ENCODE assay signal across 13 mouse cellular contexts in genomic region chr5:105623074-105623713, GRCm38 (mm10).
DNase-seq lines count a peak whose midpoint lies in the region; ATAC-seq and TF ChIP-seq lines count a peak whose summit lies in the region.
"Had no signal": no experiment of that assay in that cellular context is flagged by ENCODE, and none has a peak within 500 bp of the region (broad histone marks: within the 10 kb centered on the region; RNA-seq: fewer than 3 reads in every experiment).

No protein-coding gene starts in this region.

- DNase-seq in kidney, adult 2 months, result no peak
- DNase-seq in kidney, postnatal 10 days, result no peak
- peak; percentile 33 for DNase-seq in lung, postnatal 0 days (ENCODE audit: low spot score)
- no peak for DNase-seq in lung, postnatal 10 days
- no peak for DNase-seq in Muller cell, postnatal 12 days (ENCODE audit: inconsistent ontology term)
- DNase-seq: cerebellum, adult 11-12 months; gastrocnemius, postnatal 25 days; right cerebral cortex, postnatal 25 days had no signal

- no peak for TF ChIP-seq POLR2A in kidney, adult 2 months (IDR thresholded peaks at IDR 0.05; ENCODE audit: low read depth, low read length)

- peak; percentile 36; the same call in 1 of the 2 replicates for ATAC-seq in lung, postnatal 0 days
- ATAC-seq in liver, embryonic 16.5 days (ENCODE audit: low read depth), result peak; percentile 50; the same call in 1 of the 2 replicates
- no peak for ATAC-seq in stomach, embryonic 16.5 days (ENCODE audit: insufficient read depth, low FRiP score)
- ATAC-seq: forebrain, embryonic 14.5 days had no signal

- no peaks in the 10 kb centered on the region for H3K27me3 ChIP-seq in kidney, adult 2 months (replicated peaks; ENCODE audit: control insufficient read depth, insufficient read depth, low read length)
- no peaks in the 10 kb centered on the region for H3K27me3 ChIP-seq in lung, postnatal 0 days (replicated peaks; ENCODE audit: insufficient read depth, low read length)
- H3K27me3 ChIP-seq in liver, embryonic 16.5 days (ENCODE audit: control insufficient read depth, insufficient read depth, low read depth, low read length), result no peaks in the 10 kb centered on the region
- H3K27me3 ChIP-seq in stomach, embryonic 16.5 days (ENCODE audit: control insufficient read depth, insufficient read depth, low read length), result no peaks in the 10 kb centered on the region
- H3K27me3 ChIP-seq: hindbrain, embryonic 13.5 days had no signal

- H3K27ac ChIP-seq in kidney, adult 2 months (ENCODE audit: insufficient read depth, low read depth, low read length), result peak overlapping the region; percentile 60
- peak overlapping the region; percentile 68 for H3K27ac ChIP-seq in lung, postnatal 0 days (ENCODE audit: low read length)
- no peak overlapping the region; the same call in 1 of the 2 replicates for H3K27ac ChIP-seq in liver, embryonic 16.5 days (ENCODE audit: low read length)
- peak overlapping the region; percentile 34; the same call in 1 of the 2 replicates for H3K27ac ChIP-seq in stomach, embryonic 16.5 days (ENCODE audit: low read length)
- H3K27ac ChIP-seq: hindbrain, embryonic 13.5 days; liver, embryonic 14.5 days had no signal

- no peaks in the 10 kb centered on the region for H3K9me3 ChIP-seq in lung, postnatal 0 days (ENCODE audit: low read length)
- no peaks in the 10 kb centered on the region for H3K9me3 ChIP-seq in liver, embryonic 16.5 days (replicated peaks; ENCODE audit: control insufficient read depth, low read length)
- no peaks in the 10 kb centered on the region for H3K9me3 ChIP-seq in stomach, embryonic 16.5 days (replicated peaks; ENCODE audit: control insufficient read depth, low read length)
- H3K9me3 ChIP-seq: hindbrain, embryonic 13.5 days had no signal

- TF ChIP-seq CTCF in kidney, adult 2 months (conservative IDR thresholded peaks at IDR 0.05; ENCODE audit: insufficient read depth, insufficient read length, low read depth, low read length), result no peak
- no peak for TF ChIP-seq CTCF in lung, postnatal 0 days (IDR thresholded peaks at IDR 0.05)

- no peak overlapping the region for H3K4me3 ChIP-seq in kidney, adult 2 months (ENCODE audit: insufficient read depth, low read depth, low read length)
- H3K4me3 ChIP-seq in lung, postnatal 0 days (ENCODE audit: low read depth, low read length), result no peak overlapping the region
- H3K4me3 ChIP-seq in liver, embryonic 16.5 days (ENCODE audit: low read depth, low read length), result no peak overlapping the region
- no peak overlapping the region for H3K4me3 ChIP-seq in stomach, embryonic 16.5 days (replicated peaks; ENCODE audit: low read length)
- H3K4me3 ChIP-seq: hindbrain, embryonic 13.5 days had no signal

- H3K4me1 ChIP-seq in kidney, adult 2 months (ENCODE audit: control insufficient read depth, insufficient read depth, low read length), result no peaks in the 10 kb centered on the region
- peaks cover 4% of the 10 kb centered on the region; the same call in 1 of the 2 replicates for H3K4me1 ChIP-seq in lung, postnatal 0 days (ENCODE audit: insufficient read depth, low read depth, low read length)
- H3K4me1 ChIP-seq in liver, embryonic 16.5 days (ENCODE audit: control insufficient read depth, low read depth, low read length), result no peaks in the 10 kb centered on the region
- H3K4me1 ChIP-seq in stomach, embryonic 16.5 days (ENCODE audit: control insufficient read depth, insufficient read depth, low read length), result 0 out of 2 replicates have a peak, but pooled peaks cover 4% of the 10 kb centered on the region

- H3K36me3 ChIP-seq in kidney, adult 2 months (ENCODE audit: control insufficient read depth, insufficient read depth, low read length), result no peaks in the 10 kb centered on the region
- no peaks in the 10 kb centered on the region for H3K36me3 ChIP-seq in lung, postnatal 0 days (ENCODE audit: insufficient read depth, low read length)
- H3K36me3 ChIP-seq in liver, embryonic 16.5 days (ENCODE audit: control insufficient read depth, insufficient read depth), result no peaks in the 10 kb centered on the region
- H3K36me3 ChIP-seq in stomach, embryonic 16.5 days (ENCODE audit: control insufficient read depth, insufficient read depth, low read length), result no peaks in the 10 kb centered on the region
- H3K36me3 ChIP-seq: hindbrain, embryonic 13.5 days had no signal

- no peak overlapping the region for H3K4me2 ChIP-seq in lung, postnatal 0 days (replicated peaks; ENCODE audit: low read depth, low read length)
- H3K4me2 ChIP-seq in liver, embryonic 16.5 days (ENCODE audit: low read depth, low read length), result no peak overlapping the region
- no peak overlapping the region for H3K4me2 ChIP-seq in stomach, embryonic 16.5 days (ENCODE audit: low read depth, low read length)
- H3K4me2 ChIP-seq: hindbrain, embryonic 13.5 days had no signal

- H3K9ac ChIP-seq in lung, postnatal 0 days (replicated peaks; ENCODE audit: low read depth), result no peak overlapping the region
- no peak overlapping the region for H3K9ac ChIP-seq in liver, embryonic 16.5 days (ENCODE audit: low read depth, low read length)
- H3K9ac ChIP-seq in stomach, embryonic 16.5 days (ENCODE audit: low read length), result no peak overlapping the region
- H3K9ac ChIP-seq: hindbrain, embryonic 13.5 days; liver, embryonic 14.5 days had no signal

- WGBS in kidney, adult 2 months, result 54% methylated on average over 4 of the region's 4 CpGs
- WGBS in lung, postnatal 0 days, result 32% methylated on average over 4 of the region's 4 CpGs
- 40% methylated on average over 4 of the region's 4 CpGs for WGBS in liver, embryonic 16.5 days (ENCODE audit: insufficient replicate concordance)
- WGBS in stomach, embryonic 16.5 days, result 44% methylated on average over 4 of the region's 4 CpGs

- TF ChIP-seq EP300 in lung, postnatal 0 days (IDR thresholded peaks at IDR 0.05), result peak; percentile 83
